Mouse (Mus musculus): ENCODE measurements at regions not wholly inside any gene's neighbourhood (a gene's known extent, or its start where the extent isn't known, plus 50 kb on each side); places are given as distances from the start of the nearest gene placed in this dataset.

GRCm38 (mm10) chr14:74201710-74202109 is 438.9 kb upstream of the Htr2a start:
- no peak for DNase-seq (ENCODE audit: low read depth, low spot score)

GRCm38 (mm10) chr14:74205011-74205410 is 435.6 kb upstream of the Htr2a start:
- no peak for DNase-seq (ENCODE audit: low read depth, low spot score)

GRCm38 (mm10) chr14:74217914-74218446 is 422.7 kb upstream of the Htr2a start:
- no peak for DNase-seq (ENCODE audit: low read depth, low spot score)

- DNase-seq (ENCODE audit: low read depth, low spot score), result no peak
Observed at GRCm38 (mm10) chr14:74219761-74220160, 420.9 kb upstream of the Htr2a start.

- DNase-seq (ENCODE audit: low read depth, low spot score), result no peak
Observed at GRCm38 (mm10) chr14:74222093-74222492, 418.5 kb upstream of the Htr2a start.

GRCm38 (mm10) chr14:74229560-74230187 is 411.0 kb upstream of the Htr2a start:
- DNase-seq (ENCODE audit: low read depth, low spot score), result no peak

GRCm38 (mm10) chr14:74240212-74240611 is 400.4 kb upstream of the Htr2a start:
- DNase-seq (ENCODE audit: low read depth, low spot score), result no peak

GRCm38 (mm10) chr14:74249263-74249878 is 391.3 kb upstream of the Htr2a start:
- DNase-seq (ENCODE audit: low read depth, low spot score), result no peak

- DNase-seq (ENCODE audit: low read depth, low spot score), result peak; percentile 10
Observed at GRCm38 (mm10) chr14:74250021-74250420, 390.6 kb upstream of the Htr2a start.

- DNase-seq (ENCODE audit: low read depth, low spot score), result no peak
Observed at GRCm38 (mm10) chr14:74252189-74253145, 388.2 kb upstream of the Htr2a start.

- no peak for DNase-seq (ENCODE audit: low read depth, low spot score)
Observed at GRCm38 (mm10) chr14:74255000-74255399, 385.6 kb upstream of the Htr2a start.

- DNase-seq (ENCODE audit: low read depth, low spot score), result no peak
Observed at GRCm38 (mm10) chr14:74259437-74259836, 381.2 kb upstream of the Htr2a start.

GRCm38 (mm10) chr14:74267086-74267485 is 373.6 kb upstream of the Htr2a start:
- DNase-seq (ENCODE audit: low read depth, low spot score), result no peak

GRCm38 (mm10) chr14:74294560-74294959 is 346.1 kb upstream of the Htr2a start:
- no peak for DNase-seq (ENCODE audit: low read depth, low spot score)

- DNase-seq (ENCODE audit: low read depth, low spot score), result no peak
Observed at GRCm38 (mm10) chr14:74304483-74304882, 336.2 kb upstream of the Htr2a start.

- no peak for DNase-seq (ENCODE audit: low read depth, low spot score)
Observed at GRCm38 (mm10) chr14:74306717-74307307, 333.8 kb upstream of the Htr2a start.

- DNase-seq (ENCODE audit: low read depth, low spot score), result peak; percentile 13
Observed at GRCm38 (mm10) chr14:74309451-74309850, 331.2 kb upstream of the Htr2a start.

GRCm38 (mm10) chr14:74327291-74327690 is 313.3 kb upstream of the Htr2a start:
- no peak for DNase-seq (ENCODE audit: low read depth, low spot score)

GRCm38 (mm10) chr14:74350751-74351150 is 289.9 kb upstream of the Htr2a start:
- DNase-seq (ENCODE audit: low read depth, low spot score), result no peak

GRCm38 (mm10) chr14:74352286-74352685 is 288.4 kb upstream of the Htr2a start:
- DNase-seq (ENCODE audit: low read depth, low spot score), result no peak

GRCm38 (mm10) chr14:74358730-74359444 is 281.8 kb upstream of the Htr2a start:
- no peak for DNase-seq (ENCODE audit: low read depth, low spot score)

Data from skeletal muscle tissue, adult 2 months (tissue).